Mouse (Mus musculus): Measurements from ENCODE around the gene Etnk2. TPM values are rescaled to one million over a fixed set of nuclear protein-coding genes. Genes with fewer than 3 reads are reported as not detected.
"Not testable (repeated sequence)": the region's sequence is repeated elsewhere in the genome, so short reads cannot be mapped to it uniquely, and the experiment has no call there.

Etnk2 gene
- total RNA-seq (2021): 1 to 10 TPM; 6.0 TPM
- long read RNA-seq, experiment 1, partial matches to known transcripts: 0 of 3 reads
- long read RNA-seq, experiment 1, other reads (novel, unspliced or antisense): 1 of 3 reads
- long read RNA-seq, experiment 2, partial matches to known transcripts: 0 of 5 reads
- long read RNA-seq, experiment 2, other reads (novel, unspliced or antisense): 2 of 5 reads

DNA sequence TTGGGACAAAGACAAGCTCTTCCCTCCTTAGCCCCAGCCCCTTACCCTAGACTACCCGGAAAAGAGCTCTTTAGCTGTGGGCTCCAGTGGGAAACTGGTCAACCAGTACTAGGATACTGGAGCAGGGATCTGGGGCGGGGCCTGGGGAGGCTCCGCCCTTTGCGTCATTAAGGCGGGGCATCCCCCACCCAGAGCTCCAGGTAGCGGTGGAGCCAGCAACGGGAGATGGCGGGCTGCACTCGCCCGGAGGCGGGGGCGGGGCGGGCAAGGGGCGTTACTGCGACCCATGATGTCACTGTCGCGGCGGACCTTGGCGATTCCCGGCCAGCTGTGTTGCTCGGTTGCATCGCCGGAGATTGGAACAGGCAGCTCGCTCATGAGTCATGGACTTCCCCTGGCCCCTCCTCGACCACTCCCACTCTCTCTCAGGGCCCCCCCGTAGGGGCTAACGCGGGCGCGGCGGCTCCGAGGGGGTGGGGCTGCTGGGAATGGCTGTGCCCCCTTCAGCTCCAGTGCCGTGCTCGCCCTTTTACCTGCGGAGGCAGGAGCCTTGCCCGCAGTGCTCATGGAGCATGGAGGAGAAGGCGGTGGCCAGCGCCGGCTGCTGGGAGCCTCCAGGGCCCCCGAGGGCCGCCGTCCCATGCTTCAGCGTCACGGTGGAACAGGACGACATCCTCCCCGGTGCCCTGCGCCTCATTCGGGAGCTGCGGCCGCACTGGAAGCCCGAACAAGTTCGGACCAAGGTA lies at the start of gene Etnk2:
Gene Etnk2, plus strand, starts transcription at position 297 of the 746 bp plus-strand sequence.
- peak; percentile 63 to 67 for DNase-seq (ENCODE audit: low spot score in 2 of 2)
- intact Hi-C loops (cut with DNase I): no loop called here

DNA sequence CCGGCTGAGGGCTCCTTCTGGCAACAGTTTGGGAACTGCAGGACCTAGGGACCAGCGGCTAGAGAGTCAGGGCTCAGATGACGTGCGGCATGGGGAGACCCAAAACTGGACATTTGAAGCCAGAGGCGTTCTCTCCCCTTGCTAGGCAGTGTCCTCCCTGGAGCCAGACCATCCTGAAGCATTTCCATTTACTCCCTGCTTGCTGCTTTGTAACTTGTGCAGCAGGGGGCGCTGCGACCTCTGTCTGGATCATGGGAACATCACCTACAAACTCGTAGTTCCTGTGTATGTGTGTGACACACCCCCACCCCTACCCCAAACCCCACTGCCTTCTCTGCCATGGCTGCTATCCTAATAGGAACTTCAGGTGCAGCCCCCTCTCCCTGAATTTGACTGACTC lies 49.0 kb upstream of the Etnk2 start:
- DNase-seq (ENCODE audit: low spot score in 2 of 2): peak; percentile 49 to 66
- intact Hi-C loops (cut with DNase I): loop anchor here (1.0 kb wide), 1 partner anchor 39 kb away; no protein-coding TSS in a partner anchor

GRCm38 (mm10) chr1:133315775-133316174 lies 47.6 kb upstream of the Etnk2 start:
- no peak for DNase-seq (ENCODE audit: low spot score in 2 of 2)
- intact Hi-C loops (cut with DNase I): loop anchor here (5.0 kb wide), 1 partner anchor 297 kb away; the partner anchor contains the start of gene Snrpe

GRCm38 (mm10) chr1:133316577-133316976 lies 46.8 kb upstream of the Etnk2 start:
- intact Hi-C loops (cut with DNase I): loop anchor here (5.0 kb wide), 1 partner anchor 296 kb away; the partner anchor contains the start of gene Snrpe
- DNase-seq (ENCODE audit: low spot score in 2 of 2): no peak

- no peak for DNase-seq (ENCODE audit: low spot score in 2 of 2)
- intact Hi-C loops (cut with DNase I): loop anchor here (5.0 kb wide), 1 partner anchor 295 kb away; the partner anchor contains the start of gene Snrpe
These were observed 46.2 kb upstream of the Etnk2 start for GRCm38 (mm10) chr1:133317149-133317548.

DNA sequence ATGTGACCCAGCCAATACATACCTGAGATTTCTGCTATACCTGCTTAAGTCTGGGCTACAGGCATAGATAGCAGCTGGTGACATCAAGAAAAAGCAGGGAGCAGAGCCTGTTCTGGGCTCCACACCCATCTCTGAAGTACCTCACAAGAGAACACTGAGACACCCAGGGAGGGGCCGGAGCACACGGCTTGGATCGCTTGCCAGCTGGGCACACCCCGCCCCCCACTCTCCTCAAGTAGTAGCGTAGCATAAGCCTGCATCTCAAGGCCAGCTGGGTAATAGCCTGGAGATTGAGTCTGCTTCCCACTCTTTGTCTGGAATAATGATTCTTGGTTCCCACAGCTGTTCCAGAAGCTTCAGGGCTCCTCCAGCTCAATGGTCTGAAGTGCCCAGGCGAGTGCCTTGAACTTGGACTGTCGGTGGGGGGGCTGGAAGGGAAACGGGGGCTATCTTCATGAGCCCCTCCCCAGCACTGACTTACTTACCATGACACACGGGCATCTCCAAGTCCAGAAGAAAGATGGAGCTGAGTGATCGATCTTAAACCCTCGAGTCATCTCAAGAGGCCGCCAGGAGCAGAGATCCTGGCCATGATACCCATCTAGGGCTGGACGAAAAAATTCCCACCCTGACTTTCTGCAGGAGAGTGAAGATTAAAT lies 42.0 kb upstream of the Etnk2 start, which contains the start of gene Kiss1:
Gene Kiss1, plus strand, starts transcription at position 609 of the 659 bp plus-strand sequence.
- intact Hi-C loops (cut with DNase I): no loop called here
- DNase-seq (ENCODE audit: low spot score in 2 of 2): peak in 1 of 2 experiments; percentile 81

DNA sequence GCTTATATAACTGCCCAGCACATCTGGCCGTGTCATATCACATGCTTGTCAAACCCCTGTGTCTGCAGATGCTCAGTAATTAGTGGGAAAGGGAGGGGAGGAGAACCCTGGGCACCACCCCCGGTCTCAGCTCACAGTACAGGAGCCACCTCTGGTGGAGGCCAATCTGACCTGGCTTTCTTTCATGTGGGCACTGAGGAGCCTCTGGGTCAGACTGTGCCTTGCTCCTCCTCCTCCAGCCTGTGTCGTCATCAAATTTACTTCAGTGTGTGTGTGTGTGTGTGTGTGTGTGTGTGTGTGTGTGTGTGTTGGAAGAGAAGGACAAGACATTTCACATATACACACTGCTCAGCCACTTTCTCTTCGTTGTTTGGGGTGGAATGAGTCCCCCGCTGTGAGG lies 40.0 kb upstream of the Etnk2 start:
- DNase-seq (ENCODE audit: low spot score in 2 of 2): no peak
- intact Hi-C loops (cut with DNase I): no loop called here

GRCm38 (mm10) chr1:133325951-133326350 lies 37.4 kb upstream of the Etnk2 start:
- intact Hi-C loops (cut with DNase I): no loop called here
- DNase-seq (ENCODE audit: low spot score in 2 of 2): no peak

DNA sequence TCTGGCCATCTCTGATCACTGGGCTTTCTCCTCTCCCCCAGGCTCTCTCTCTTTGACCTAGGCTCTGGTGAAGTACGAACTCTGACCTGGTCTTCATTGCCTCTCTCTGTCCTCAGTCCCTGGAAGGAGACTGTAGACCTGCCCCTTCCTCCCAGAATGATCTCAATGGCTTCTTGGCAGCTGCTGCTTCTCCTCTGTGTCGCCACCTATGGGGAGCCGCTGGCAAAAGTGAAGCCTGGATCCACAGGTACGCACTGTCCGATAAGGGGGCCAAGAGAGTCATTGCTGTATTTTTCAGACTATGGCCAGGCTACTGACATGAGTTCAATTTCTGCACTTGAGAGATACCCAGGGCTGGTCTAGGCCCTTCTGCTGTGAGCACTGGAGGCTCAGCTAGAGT lies 36.3 kb upstream of the Etnk2 start:
- intact Hi-C loops (cut with DNase I): no loop called here
- no peak for DNase-seq (ENCODE audit: low spot score in 2 of 2)

GRCm38 (mm10) chr1:133328299-133328795 lies 35.0 kb upstream of the Etnk2 start:
- intact Hi-C loops (cut with DNase I): no loop called here
- DNase-seq (ENCODE audit: low spot score in 2 of 2): no peak

DNA sequence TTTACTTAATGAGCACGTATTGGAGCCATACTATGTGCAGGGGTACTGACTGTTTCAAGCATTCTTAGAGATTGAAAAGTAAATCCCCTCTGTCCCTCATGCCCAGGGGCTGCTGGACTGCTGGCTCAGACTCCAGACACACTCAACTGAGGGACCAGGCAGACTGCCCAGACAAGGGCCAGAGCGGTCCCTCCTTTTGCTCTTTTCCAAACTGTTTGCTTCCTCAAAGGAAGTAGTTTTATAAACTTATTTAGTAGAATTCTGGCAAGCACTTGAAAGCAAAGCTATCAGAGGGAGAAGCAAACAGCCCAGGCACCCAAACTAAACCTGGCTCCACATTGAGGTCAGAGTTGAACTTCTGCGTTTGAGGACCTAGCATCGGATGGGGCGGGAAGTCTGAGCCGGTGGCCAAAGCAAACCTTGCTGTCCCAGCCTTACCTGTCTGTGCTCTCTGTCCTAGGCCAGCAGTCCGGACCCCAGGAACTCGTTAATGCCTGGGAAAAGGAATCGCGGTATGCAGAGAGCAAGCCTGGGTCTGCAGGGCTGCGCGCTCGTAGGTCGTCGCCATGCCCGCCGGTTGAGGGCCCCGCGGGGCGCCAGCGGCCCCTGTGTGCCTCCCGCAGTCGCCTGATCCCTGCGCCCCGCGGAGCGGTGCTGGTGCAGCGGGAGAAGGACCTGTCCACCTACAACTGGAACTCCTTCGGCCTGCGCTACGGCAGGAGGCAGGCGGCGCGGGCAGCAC lies 34.3 kb upstream of the Etnk2 start:
- intact Hi-C loops (cut with DNase I): no loop called here
- DNase-seq (ENCODE audit: low spot score in 2 of 2): no peak

DNA sequence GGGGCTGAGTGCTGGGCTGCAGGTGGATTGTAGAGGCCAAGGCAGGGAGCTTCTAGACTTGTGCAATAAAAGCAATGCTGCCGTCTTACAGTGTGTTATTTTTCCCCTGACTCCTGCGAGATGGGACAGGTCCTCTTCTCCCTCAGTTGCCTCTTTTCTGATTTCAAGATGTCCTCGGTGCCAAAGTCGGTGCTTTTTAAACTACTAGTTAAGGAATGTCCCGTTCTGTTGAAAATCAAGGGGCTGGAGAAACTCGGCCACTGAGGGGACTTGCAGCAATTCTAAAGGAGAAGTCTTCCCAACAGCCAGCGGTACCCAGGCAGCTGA lies 33.8 kb upstream of the Etnk2 start:
- DNase-seq (ENCODE audit: low spot score in 2 of 2): no peak
- intact Hi-C loops (cut with DNase I): no loop called here

- intact Hi-C loops (cut with DNase I): no loop called here
- peak in 1 of 2 experiments; percentile 48 for DNase-seq (ENCODE audit: low spot score in 2 of 2)
These were observed 32.2 kb upstream of the Etnk2 start for GRCm38 (mm10) chr1:133331142-133331541.

DNA sequence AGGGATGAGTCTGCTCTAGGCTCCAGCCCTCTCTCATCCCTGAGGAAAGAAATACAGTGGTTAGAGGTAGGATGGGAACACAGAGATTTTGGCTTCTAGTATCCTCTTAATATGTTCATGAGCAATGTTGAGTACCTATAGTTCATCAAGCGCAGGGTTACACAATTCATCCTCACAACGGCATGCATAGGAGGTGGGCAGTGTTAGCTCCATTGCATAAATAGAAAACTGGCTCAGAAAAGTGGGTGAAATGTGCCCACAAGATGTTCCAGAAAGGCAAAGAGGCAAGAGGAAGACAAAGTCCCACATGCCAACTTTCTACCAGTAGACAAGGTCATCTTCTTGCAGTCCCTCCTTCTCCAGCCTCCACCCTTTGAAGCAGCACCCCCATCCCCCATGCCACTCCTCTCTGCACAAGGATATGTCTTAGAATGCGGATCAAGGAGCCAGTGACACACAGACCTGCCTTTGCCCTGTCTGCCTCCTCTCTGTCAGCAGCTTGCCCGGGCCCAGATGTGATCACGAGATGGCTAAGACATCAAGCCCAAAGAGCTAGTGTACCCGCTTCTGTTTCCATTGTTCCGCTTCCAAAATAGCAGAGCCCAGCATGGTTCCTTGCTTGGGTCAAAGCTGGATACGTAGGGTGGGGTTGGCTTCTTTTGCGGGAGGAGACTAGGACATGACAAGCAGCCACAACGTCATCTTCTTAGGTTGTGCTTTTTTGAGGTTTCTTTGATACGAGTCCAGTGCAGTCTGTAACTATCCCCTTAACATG lies 30.5 kb upstream of the Etnk2 start:
- DNase-seq (ENCODE audit: low spot score in 2 of 2): peak in 1 of 2 experiments; percentile 33
- intact Hi-C loops (cut with DNase I): no loop called here

- intact Hi-C loops (cut with DNase I): no loop called here
- peak in 1 of 2 experiments; percentile 62 for DNase-seq (ENCODE audit: low spot score in 2 of 2)
These were observed 29.4 kb upstream of the Etnk2 start for GRCm38 (mm10) chr1:133333937-133334336.

DNA sequence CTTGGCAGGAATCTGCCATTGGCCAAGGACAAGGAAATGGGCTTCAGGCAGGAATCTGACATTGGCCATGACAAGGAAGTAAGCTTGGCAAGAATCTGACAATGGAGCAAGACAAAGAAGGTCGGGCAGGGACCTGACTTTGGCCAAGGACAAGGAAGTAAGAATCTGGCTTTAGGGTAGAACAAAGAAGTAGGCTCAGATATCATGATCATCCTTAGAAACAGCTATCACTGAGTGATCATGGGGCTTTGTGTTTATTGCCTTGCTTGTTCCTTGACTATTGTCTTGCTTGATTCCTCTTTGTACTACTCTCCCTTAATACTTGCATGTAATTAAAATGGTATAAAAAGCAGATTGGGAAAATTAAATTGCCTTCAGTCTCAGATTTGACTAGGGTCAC lies 23.0 kb upstream of the Etnk2 start:
- intact Hi-C loops (cut with DNase I); DNase-seq (ENCODE audit: low spot score in 2 of 2): not testable (repeated sequence)

DNA sequence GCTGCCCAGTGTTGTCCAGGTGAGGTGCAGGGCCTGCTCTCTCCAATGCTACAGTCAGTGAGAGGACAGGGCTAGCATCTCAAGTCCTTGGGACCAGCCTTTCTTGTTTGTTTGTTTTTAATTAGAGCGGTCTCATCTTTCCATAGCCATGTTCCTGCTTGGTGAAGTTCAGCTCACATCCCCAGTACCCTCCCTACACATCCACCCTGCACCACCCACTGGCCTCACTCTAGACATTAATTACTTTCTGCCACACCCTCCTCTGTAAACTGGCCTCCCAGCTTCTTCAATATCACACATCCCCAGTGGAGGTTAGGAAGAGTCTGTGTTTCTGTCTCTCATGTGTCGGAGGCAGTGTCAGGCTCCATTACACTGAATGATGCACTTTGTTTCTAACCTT lies 19.0 kb upstream of the Etnk2 start:
- no peak for DNase-seq (ENCODE audit: low spot score in 2 of 2)
- intact Hi-C loops (cut with DNase I): no loop called here

DNA sequence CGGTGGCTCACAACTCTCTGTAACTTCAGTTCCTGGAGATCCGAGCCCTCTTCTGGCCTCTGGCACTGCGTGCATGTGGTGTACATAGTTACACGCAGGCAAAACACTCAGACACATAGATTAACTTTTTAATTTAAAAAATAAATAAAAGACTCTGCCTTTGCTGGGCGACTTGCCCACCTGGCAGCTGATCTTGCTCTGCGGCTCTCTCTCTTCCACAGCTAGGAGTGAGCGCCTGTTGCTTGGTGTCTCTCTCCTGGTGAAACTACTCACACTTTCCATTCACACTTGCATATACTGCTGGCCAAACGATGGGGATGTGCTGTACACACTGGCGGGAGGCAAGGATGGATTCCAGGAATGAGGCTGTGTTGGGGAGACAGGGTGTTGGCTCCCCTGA lies 16.8 kb upstream of the Etnk2 start:
- intact Hi-C loops (cut with DNase I): no loop called here
- DNase-seq (ENCODE audit: low spot score in 2 of 2): peak in 1 of 2 experiments; percentile 51

DNA sequence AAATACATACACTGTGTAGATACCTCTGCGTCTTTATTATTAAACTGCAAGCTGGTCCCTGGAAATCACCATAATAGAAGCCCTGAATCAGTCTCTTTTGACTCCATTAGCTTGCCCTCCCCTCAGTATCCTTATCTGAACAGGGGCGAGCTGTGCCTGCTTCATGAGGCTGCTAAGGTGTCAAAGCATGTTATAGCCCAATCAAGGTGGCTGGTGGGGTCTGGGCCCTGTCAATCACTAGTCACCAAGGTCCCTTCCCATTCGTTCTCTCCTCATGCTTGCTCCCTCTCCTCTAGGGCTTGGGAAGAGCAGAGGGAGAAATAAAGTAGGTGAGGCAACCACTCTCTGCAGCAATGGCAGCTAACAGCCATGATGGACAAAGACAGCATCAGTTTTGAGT lies 16.1 kb upstream of the Etnk2 start:
- no peak for DNase-seq (ENCODE audit: low spot score in 2 of 2)
- intact Hi-C loops (cut with DNase I): no loop called here
